Mouse (Mus musculus) neural tube, embryonic 14.5 days (tissue): ENCODE measurements at regions not wholly inside any gene's neighbourhood (a gene's known extent, or its start where the extent isn't known, plus 50 kb on each side); places are given as distances from the start of the nearest gene placed in this dataset.

Experiments
- ATAC-seq: fragments of 200-750 bp; cut with Nextera tagmentation; 2 replicates; pipeline ENCODE4 v1.8.0; 2017; ENCODE audit warnings: low read depth, mild to moderate bottlenecking, moderate TSS enrichment, moderate library complexity
- H3K27ac ChIP-seq: fragments of 300-500 bp; sonication (generic); 2 replicates; pipeline ENCODE4 v1.5.1; 2014; ENCODE audit warnings: low read depth, mild to moderate bottlenecking, control low read depth, low read length, moderate library complexity, mixed read lengths
- H3K27me3 ChIP-seq: fragments of 300-500 bp; sonication (generic); 2 replicates; pipeline ENCODE4 v1.6.1; 2014; ENCODE audit warnings: low read length; ENCODE audit not compliant: control insufficient read depth, insufficient read depth
- H3K36me3 ChIP-seq: fragments of 300-500 bp; sonication (generic); 2 replicates; pipeline ENCODE4 v1.6.1; 2014; ENCODE audit warnings: low read length, mixed read lengths; ENCODE audit not compliant: control insufficient read depth, insufficient read depth
- H3K4me1 ChIP-seq: fragments of 300-500 bp; sonication (generic); 2 replicates; pipeline ENCODE4 v1.6.1; 2014; ENCODE audit warnings: low read length; ENCODE audit not compliant: control insufficient read depth, insufficient read depth
- H3K4me2 ChIP-seq: fragments of 300-500 bp; sonication (generic); 2 replicates; pipeline ENCODE4 v1.6.1; 2014; ENCODE audit warnings: mild to moderate bottlenecking, low read depth, low read length, control low read depth
- H3K4me3 ChIP-seq: fragments of 300-500 bp; sonication (generic); 2 replicates; pipeline ENCODE4 v1.5.1; 2014; ENCODE audit warnings: low read depth, low read length, control low read depth, mixed read lengths
- H3K9ac ChIP-seq: fragments of 300-500 bp; sonication (generic); replicated peaks from 2 replicates; pipeline ENCODE4 v1.6.1; 2014; ENCODE audit warnings: low read depth, mild to moderate bottlenecking, control low read depth, low read length, mixed read lengths
- H3K9me3 ChIP-seq: fragments of 300-500 bp; sonication (generic); 2 replicates; pipeline ENCODE4 v1.6.1; 2016; ENCODE audit warnings: low read length; ENCODE audit not compliant: control insufficient read depth
- WGBS: fragments of 180-500 bp; shearing (Covaris S2); extraction: QIAGEN DNeasy Blood & Tissue Kit; methylation state at CpG from one replicate; pipeline ENCODE4 v1.1.7; 2014; 5-methylcytosine and 5-hydroxymethylcytosine counted together

DNA sequence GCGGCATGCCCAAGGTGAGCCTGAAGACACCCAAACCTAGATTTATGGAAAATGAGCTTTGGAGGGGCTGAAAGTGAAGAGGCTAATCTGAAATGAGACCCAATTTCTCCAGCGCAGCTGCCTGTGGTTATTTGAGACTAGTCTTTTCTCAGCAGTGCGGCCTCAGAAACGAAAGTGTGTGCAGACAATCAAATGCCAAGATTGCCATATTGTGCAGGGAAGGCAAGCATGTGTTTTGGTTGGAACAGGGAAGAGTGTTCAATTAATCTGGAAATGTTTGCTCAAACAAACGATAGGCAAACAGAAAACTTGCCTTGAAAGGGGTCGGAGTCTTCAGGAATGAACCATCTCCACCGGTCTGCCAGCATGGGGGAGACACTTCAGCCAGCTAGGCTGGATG, 178.2 kb upstream of the Mast4 start:
- Histone ChIP-seq H3K4me3 (no peak overlapping the region), H3K9ac (no peak overlapping the region), H3K36me3 (no peaks in the 10 kb centered on the region), H3K4me1 (no peaks in the 10 kb centered on the region), H3K27ac (no peak overlapping the region), H3K27me3 (no peaks in the 10 kb centered on the region), H3K4me2 (no peak overlapping the region), H3K9me3 (no peaks in the 10 kb centered on the region)
- ATAC-seq = no peak
- WGBS = 92% methylated on average over 7 of the region's 7 CpGs

DNA sequence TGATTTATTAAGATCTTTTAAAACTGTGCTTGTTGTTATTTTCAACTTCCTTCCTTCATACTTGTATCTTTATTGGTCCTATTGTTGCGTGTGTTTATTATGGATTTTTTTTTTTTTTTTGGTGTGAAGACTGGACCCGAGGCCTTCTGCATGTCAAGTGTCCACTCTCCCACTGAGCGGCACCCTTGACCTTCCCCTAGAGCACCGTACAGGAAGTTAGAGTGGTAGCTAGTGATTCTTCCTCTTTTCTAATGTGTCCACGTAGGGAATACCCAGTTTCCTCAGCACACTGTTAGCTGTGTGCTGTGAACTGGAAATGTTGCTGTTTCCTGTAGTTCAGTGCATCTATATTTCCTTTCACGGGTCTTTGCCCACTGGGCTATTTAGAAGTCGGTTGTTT, 170.7 kb upstream of the Mast4 start:
- Histone ChIP-seq H3K9me3 (no peaks in the 10 kb centered on the region), H3K36me3 (no peaks in the 10 kb centered on the region), H3K4me1 (no peaks in the 10 kb centered on the region), H3K4me2 (no peak overlapping the region), H3K27ac (no peak overlapping the region), H3K9ac (no peak overlapping the region), H3K27me3 (no peaks in the 10 kb centered on the region), H3K4me3 (no peak overlapping the region)
- no peak for ATAC-seq
- 85% methylated on average over 7 of the region's 7 CpGs for WGBS

- WGBS = 90% methylated on average over 8 of the region's 8 CpGs
- Histone ChIP-seq H3K27me3 (no peaks in the 10 kb centered on the region), H3K36me3 (no peaks in the 10 kb centered on the region), H3K9me3 (no peaks in the 10 kb centered on the region), H3K4me3 (no peak overlapping the region), H3K27ac (no peak overlapping the region), H3K4me1 (no peaks in the 10 kb centered on the region), H3K4me2 (no peak overlapping the region), H3K9ac (no peak overlapping the region)
- ATAC-seq = no peak
Observed at GRCm38 (mm10) chr13:103499376-103499775, 165.1 kb upstream of the Mast4 start.

GRCm38 (mm10) chr13:103494371-103494770, 160.1 kb upstream of the Mast4 start:
- Histone ChIP-seq H3K9ac (no peak overlapping the region), H3K4me1 (no peaks in the 10 kb centered on the region), H3K36me3 (no peaks in the 10 kb centered on the region), H3K4me2 (no peak overlapping the region), H3K4me3 (no peak overlapping the region), H3K9me3 (no peaks in the 10 kb centered on the region), H3K27me3 (no peaks in the 10 kb centered on the region), H3K27ac (no peak overlapping the region)
- no peak for ATAC-seq
- WGBS = 89% methylated on average over 9 of the region's 9 CpGs

GRCm38 (mm10) chr13:103493567-103493966, 159.3 kb upstream of the Mast4 start:
- ATAC-seq = no peak
- WGBS = 71% methylated on average over 7 of the region's 7 CpGs
- Histone ChIP-seq H3K27me3 (no peaks in the 10 kb centered on the region), H3K4me1 (no peaks in the 10 kb centered on the region), H3K27ac (no peak overlapping the region), H3K4me2 (no peak overlapping the region), H3K36me3 (no peaks in the 10 kb centered on the region), H3K9ac (no peak overlapping the region), H3K9me3 (no peaks in the 10 kb centered on the region), H3K4me3 (no peak overlapping the region)

- H3K9me3 ChIP-seq = no peaks in the 10 kb centered on the region
- H3K27ac ChIP-seq = no peak overlapping the region
- H3K4me3 ChIP-seq = no peak overlapping the region
- ATAC-seq = no peak
- no peaks in the 10 kb centered on the region for H3K27me3 ChIP-seq
- H3K4me2 ChIP-seq = no peak overlapping the region
- H3K36me3 ChIP-seq = no peaks in the 10 kb centered on the region
- 54% methylated on average over 6 of the region's 6 CpGs for WGBS
- H3K4me1 ChIP-seq = no peaks in the 10 kb centered on the region
- H3K9ac ChIP-seq = no peak overlapping the region
Observed at GRCm38 (mm10) chr13:103490049-103490448, 155.8 kb upstream of the Mast4 start.

DNA sequence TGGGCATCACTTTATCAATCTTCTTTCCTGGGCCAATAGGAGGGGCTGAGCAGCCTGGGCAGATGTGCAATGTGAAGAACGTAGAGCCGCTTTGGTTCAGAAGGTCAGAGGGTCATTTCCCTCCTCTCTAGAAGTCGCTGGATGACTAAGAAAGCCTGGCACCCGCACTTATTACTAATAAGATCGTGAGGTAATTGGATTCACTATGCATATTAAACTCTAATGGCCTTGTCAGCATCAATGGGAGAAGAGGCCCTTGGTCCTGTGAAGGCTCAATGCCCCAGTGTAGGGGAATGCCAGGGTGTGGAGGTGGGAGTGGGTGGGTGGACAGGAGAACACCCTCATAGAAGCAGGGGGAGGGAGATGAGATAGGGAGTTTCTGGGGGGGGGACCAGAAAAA, 149.8 kb upstream of the Mast4 start:
- Histone ChIP-seq H3K4me2 (no peak overlapping the region), H3K27ac (no peak overlapping the region), H3K27me3 (no peaks in the 10 kb centered on the region), H3K9me3 (no peaks in the 10 kb centered on the region), H3K4me1 (no peaks in the 10 kb centered on the region), H3K9ac (no peak overlapping the region), H3K4me3 (no peak overlapping the region), H3K36me3 (no peaks in the 10 kb centered on the region)
- 71% methylated on average over 5 of the region's 5 CpGs for WGBS
- ATAC-seq = no peak

DNA sequence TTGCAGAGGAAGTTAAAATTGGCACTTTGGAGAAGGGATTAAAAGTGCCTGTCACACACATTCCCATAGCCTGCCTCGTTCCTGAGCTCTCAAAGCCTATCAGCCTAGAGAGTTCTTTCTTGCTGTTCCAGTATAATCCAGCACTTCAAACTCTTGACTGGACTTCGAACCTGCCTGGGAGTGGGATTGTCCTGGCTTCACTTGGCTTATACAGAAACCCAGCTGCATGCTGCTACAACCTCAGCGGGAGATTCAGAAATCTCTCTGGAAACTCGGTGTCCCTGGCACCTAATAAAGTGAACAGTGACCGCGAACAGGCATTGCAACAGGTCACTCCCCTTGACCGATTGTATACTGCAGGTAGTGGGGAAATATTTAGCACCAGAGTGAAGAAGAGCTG, 149.1 kb upstream of the Mast4 start:
- H3K4me2 ChIP-seq = no peak overlapping the region
- WGBS = 83% methylated on average over 7 of the region's 7 CpGs
- no peak overlapping the region for H3K9ac ChIP-seq
- no peak overlapping the region for H3K27ac ChIP-seq
- H3K27me3 ChIP-seq = no peaks in the 10 kb centered on the region
- H3K4me3 ChIP-seq = no peak overlapping the region
- H3K9me3 ChIP-seq = no peaks in the 10 kb centered on the region
- H3K4me1 ChIP-seq = no peaks in the 10 kb centered on the region
- no peak for ATAC-seq
- H3K36me3 ChIP-seq = no peaks in the 10 kb centered on the region

DNA sequence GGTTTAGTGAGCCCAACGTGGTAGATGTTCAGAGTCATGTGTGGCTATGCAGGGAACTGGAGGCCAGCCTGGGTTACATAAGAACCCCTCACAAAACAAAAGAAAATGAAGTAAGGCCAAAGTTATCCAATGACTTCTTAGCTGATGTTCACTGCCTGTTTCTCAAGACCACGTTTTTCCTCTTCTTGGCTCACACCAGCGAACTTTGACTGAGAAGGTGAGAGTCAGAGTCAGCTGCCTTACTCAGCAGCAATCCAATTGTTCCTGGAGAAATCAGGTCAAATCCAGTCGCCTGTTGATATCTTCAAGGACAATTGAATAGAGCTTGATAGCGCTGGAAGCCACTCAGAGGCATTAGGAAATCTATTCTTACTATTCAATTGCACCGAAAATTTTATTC, 142.0 kb upstream of the Mast4 start:
- Histone ChIP-seq H3K27ac (no peak overlapping the region), H3K4me3 (no peak overlapping the region), H3K9me3 (no peaks in the 10 kb centered on the region), H3K4me1 (no peaks in the 10 kb centered on the region), H3K36me3 (no peaks in the 10 kb centered on the region), H3K4me2 (no peak overlapping the region), H3K9ac (no peak overlapping the region), H3K27me3 (no peaks in the 10 kb centered on the region)
- WGBS = 86% methylated on average over 6 of the region's 6 CpGs
- no peak for ATAC-seq

GRCm38 (mm10) chr13:103472216-103472615, 137.9 kb upstream of the Mast4 start:
- Histone ChIP-seq H3K9me3 (no peaks in the 10 kb centered on the region), H3K4me2 (no peak overlapping the region), H3K27ac (no peak overlapping the region), H3K9ac (no peak overlapping the region), H3K36me3 (no peaks in the 10 kb centered on the region), H3K4me1 (no peaks in the 10 kb centered on the region), H3K27me3 (no peaks in the 10 kb centered on the region), H3K4me3 (no peak overlapping the region)
- WGBS = 76% methylated on average over 6 of the region's 6 CpGs
- ATAC-seq = no peak
